Mouse (Mus musculus) stomach, postnatal 0 days (tissue): ENCODE measurements around the gene Naa40. TPM values are rescaled to one million over a fixed set of nuclear protein-coding genes. Genes with fewer than 3 reads are reported as not detected.

Experiments used
- ATAC-seq: fragments of 200-750 bp; cut with Nextera tagmentation; 2 replicates; pipeline ENCODE4 v1.8.0; 2017; ENCODE audit not compliant: low FRiP score, low TSS enrichment
- DNase-seq: peaks from one replicate; pipeline ENCODE4 v3.0.0-alpha.2; 2016; ENCODE audit warnings: low spot score
- H3K27ac ChIP-seq: fragments of 300-500 bp; sonication (generic); replicated peaks from 2 replicates; pipeline ENCODE4 v1.5.1; 2014; ENCODE audit warnings: mild to moderate bottlenecking, control low read depth
- H3K27me3 ChIP-seq: fragments of 300-500 bp; sonication (generic); 2 replicates; pipeline ENCODE4 v1.6.1; 2014; ENCODE audit warnings: low read length; ENCODE audit not compliant: control insufficient read depth, insufficient read depth
- H3K36me3 ChIP-seq: fragments of 300-500 bp; sonication (generic); 2 replicates; pipeline ENCODE4 v1.6.1; 2014; ENCODE audit warnings: low read length, mixed read lengths; ENCODE audit not compliant: control insufficient read depth, insufficient read depth
- H3K4me1 ChIP-seq: fragments of 300-500 bp; sonication (generic); replicated peaks from 2 replicates; pipeline ENCODE4 v1.6.1; 2014; ENCODE audit warnings: antibody characterized with exemption; ENCODE audit not compliant: control insufficient read depth, insufficient read depth
- H3K4me2 ChIP-seq: fragments of 300-500 bp; sonication (generic); replicated peaks from 2 replicates; pipeline ENCODE4 v1.6.1; 2014; ENCODE audit warnings: low read depth, mild to moderate bottlenecking, control low read depth, moderate library complexity
- H3K4me3 ChIP-seq: fragments of 300-500 bp; sonication (generic); 2 replicates; pipeline ENCODE4 v1.5.1; 2014; ENCODE audit warnings: low read depth, low read length, control low read depth
- H3K9ac ChIP-seq: fragments of 300-500 bp; sonication (generic); 2 replicates; pipeline ENCODE4 v1.6.1; 2014; ENCODE audit warnings: mild to moderate bottlenecking, low read length, control low read depth, mixed read lengths
- H3K9me3 ChIP-seq: fragments of 300-500 bp; sonication (generic); 2 replicates; pipeline ENCODE4 v1.6.1; 2016; ENCODE audit warnings: low read length; ENCODE audit not compliant: control insufficient read depth
- CTCF ChIP-seq: IDR thresholded peaks from 2 replicates; pipeline ENCODE4 v1.5.1; 2016; ENCODE audit warnings: antibody characterized with exemption, low read depth, mild to moderate bottlenecking, moderate library complexity
- EP300 ChIP-seq: optimal IDR thresholded peaks from 2 replicates; pipeline ENCODE3; 2016; ENCODE audit warnings: antibody characterized with exemption
- WGBS: fragments of 180-500 bp; shearing (Covaris S2); extraction: QIAGEN DNeasy Blood & Tissue Kit; methylation state at CpG from one replicate; pipeline ENCODE4 v1.1.7; 2014; 5-methylcytosine and 5-hydroxymethylcytosine counted together
- polyA plus RNA-seq: library from polyadenylated mRNA; unstranded; fragments of >200 nt; fragmentation: Nextera tagmentation; extraction: Ambion mirVana; gene quantifications from 2 replicates; pipeline ENCODE4 v1.2.1, GENCODE M21; 2015

The Naa40 gene
- polyA plus RNA-seq, 1 experiment from 2014 or later = 20.1 TPM

GRCm38 (mm10) chr19:7187157-7187556, 53.8 kb downstream of the Naa40 start:
- H3K36me3 ChIP-seq = no peaks in the 10 kb centered on the region
- no peak overlapping the region for H3K4me3 ChIP-seq
- DNase-seq = no peak
- 0 out of 2 replicates have a peak, but pooled peaks cover under 1% of the 10 kb centered on the region for H3K4me1 ChIP-seq
- H3K9ac ChIP-seq = no peak overlapping the region
- no peak for ATAC-seq
- no peaks in the 10 kb centered on the region for H3K9me3 ChIP-seq
- no peaks in the 10 kb centered on the region for H3K27me3 ChIP-seq
- 58% methylated on average over 5 of the region's 5 CpGs for WGBS
- no peak overlapping the region for H3K27ac ChIP-seq
- TF ChIP-seq CTCF (no peak), EP300 (no peak)
- no peak overlapping the region for H3K4me2 ChIP-seq

DNA sequence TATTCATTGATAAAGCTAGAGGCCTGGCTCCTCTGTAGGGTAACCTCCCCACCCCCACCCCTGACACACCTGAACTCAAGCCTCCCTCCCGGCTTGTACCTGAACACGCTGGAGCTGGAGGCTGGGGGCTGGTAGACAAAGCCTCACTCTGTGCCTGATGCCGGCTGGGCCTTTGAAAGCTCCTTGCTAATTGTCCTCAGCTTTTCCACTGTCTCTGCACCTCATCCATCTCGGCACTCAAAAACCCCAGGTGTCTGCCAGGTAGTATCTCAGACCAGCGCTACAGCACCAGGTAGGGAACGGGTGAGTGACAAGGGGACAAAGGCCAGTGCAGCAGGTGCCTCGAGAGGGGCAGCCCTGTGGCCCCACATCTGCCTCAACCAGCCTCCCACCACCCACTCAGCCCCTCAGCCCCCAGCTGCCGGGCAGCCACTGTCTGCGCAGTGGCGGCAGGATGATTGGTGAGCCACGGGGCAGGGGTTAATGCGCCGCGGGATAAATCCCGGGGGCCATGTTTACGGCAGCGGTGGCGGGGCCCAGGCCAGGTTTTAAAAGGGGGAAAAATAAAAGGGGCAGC, 55.2 kb downstream of the Naa40 start:
- DNase-seq = no peak
- Histone ChIP-seq H3K36me3 (no peaks in the 10 kb centered on the region), H3K27me3 (no peaks in the 10 kb centered on the region), H3K27ac (no peak overlapping the region), H3K9me3 (no peaks in the 10 kb centered on the region), H3K9ac (no peak overlapping the region), H3K4me2 (no peak overlapping the region), H3K4me1 (0 out of 2 replicates have a peak, but pooled peaks cover 3% of the 10 kb centered on the region), H3K4me3 (no peak overlapping the region)
- no peak for ATAC-seq
- WGBS = 24% methylated on average over 18 of the region's 18 CpGs
- TF ChIP-seq EP300 (no peak), CTCF (no peak)

DNA sequence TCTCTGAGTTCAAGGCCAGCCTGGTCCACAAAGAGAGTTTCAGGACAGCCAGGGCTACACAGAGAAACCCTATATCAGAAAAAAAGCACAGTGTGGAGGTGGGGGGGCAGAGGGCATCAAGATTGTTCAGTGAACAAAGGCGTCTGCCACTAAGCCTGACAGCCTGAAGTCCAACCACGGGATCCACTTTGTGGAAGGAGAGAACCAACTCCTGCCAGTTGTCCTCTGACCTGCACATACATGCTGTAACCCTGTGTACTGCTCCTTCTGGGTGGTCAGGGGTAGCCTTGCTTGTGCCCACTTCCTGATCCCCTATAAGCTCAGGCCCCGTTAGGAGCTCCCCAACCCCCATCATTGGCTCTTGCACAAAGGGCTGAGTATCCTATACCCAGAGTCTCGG, 55.9 kb downstream of the Naa40 start:
- no peak overlapping the region for H3K27ac ChIP-seq
- 57% methylated on average over 4 of the region's 4 CpGs for WGBS
- H3K36me3 ChIP-seq = no peaks in the 10 kb centered on the region
- ATAC-seq (no peak), DNase-seq (no peak)
- H3K4me1 ChIP-seq = 0 out of 2 replicates have a peak, but pooled peaks cover 3% of the 10 kb centered on the region
- no peaks in the 10 kb centered on the region for H3K27me3 ChIP-seq
- no peaks in the 10 kb centered on the region for H3K9me3 ChIP-seq
- no peak overlapping the region for H3K9ac ChIP-seq
- no peak overlapping the region for H3K4me3 ChIP-seq
- H3K4me2 ChIP-seq = no peak overlapping the region
- TF ChIP-seq CTCF (no peak), EP300 (no peak)

- H3K4me2 ChIP-seq = no peak overlapping the region
- no peaks in the 10 kb centered on the region for H3K36me3 ChIP-seq
- no peak for DNase-seq
- no peaks in the 10 kb centered on the region for H3K9me3 ChIP-seq
- 71% methylated on average over 11 of the region's 11 CpGs for WGBS
- H3K27me3 ChIP-seq = no peaks in the 10 kb centered on the region
- H3K9ac ChIP-seq = no peak overlapping the region
- no peak for ATAC-seq
- TF ChIP-seq EP300 = no peak
- TF ChIP-seq CTCF = no peak
- H3K27ac ChIP-seq = no peak overlapping the region
- 0 out of 2 replicates have a peak, but pooled peaks cover 3% of the 10 kb centered on the region for H3K4me1 ChIP-seq
- no peak overlapping the region for H3K4me3 ChIP-seq
These were observed 57.6 kb downstream of the Naa40 start for GRCm38 (mm10) chr19:7183419-7183818.

GRCm38 (mm10) chr19:7182273-7182949, 58.6 kb downstream of the Naa40 start:
- TF ChIP-seq EP300 (no peak), CTCF (no peak)
- Histone ChIP-seq H3K9ac (peak overlapping the region; percentile 48; the same call in 1 of the 2 replicates), H3K4me3 (peak overlapping the region; percentile 17; the same call in 1 of the 2 replicates), H3K27ac (peak overlapping the region; percentile 61), H3K27me3 (no peaks in the 10 kb centered on the region), H3K9me3 (no peaks in the 10 kb centered on the region), H3K4me1 (0 out of 2 replicates have a peak, but pooled peaks cover 3% of the 10 kb centered on the region), H3K36me3 (no peaks in the 10 kb centered on the region), H3K4me2 (peak overlapping the region; percentile 54)
- ATAC-seq (peak; percentile 70), DNase-seq (peak; percentile 81)
- WGBS = 11% methylated on average over 23 of the region's 23 CpGs

- Histone ChIP-seq H3K4me2 (no peak overlapping the region), H3K36me3 (no peaks in the 10 kb centered on the region), H3K9ac (no peak overlapping the region), H3K9me3 (no peaks in the 10 kb centered on the region), H3K4me1 (0 out of 2 replicates have a peak, but pooled peaks cover 3% of the 10 kb centered on the region), H3K27ac (no peak overlapping the region), H3K4me3 (no peak overlapping the region), H3K27me3 (no peaks in the 10 kb centered on the region)
- DNase-seq = no peak
- 60% methylated on average over 7 of the region's 7 CpGs for WGBS
- no peak for TF ChIP-seq EP300
- TF ChIP-seq CTCF = no peak
- no peak for ATAC-seq
These were observed 59.5 kb downstream of the Naa40 start for GRCm38 (mm10) chr19:7181496-7181895.
